Mouse (Mus musculus) cortical plate, adult 2 months (tissue): ENCODE measurements around the gene Stx5a. TPM values are rescaled to one million over a fixed set of nuclear protein-coding genes. Genes with fewer than 3 reads are reported as not detected.
A peak's percentile ranks its signal among the peaks of the same experiment; 100 is the strongest.

Source experiments
- H3K27ac ChIP-seq: fragments of 200-500 bp; 2 replicates; pipeline ENCODE4 v1.5.1; 2012; ENCODE audit warnings: low read length, control low read depth, inconsistent platforms; ENCODE audit not compliant: insufficient read depth
- H3K4me1 ChIP-seq: fragments of 200-500 bp; 2 replicates; pipeline ENCODE4 v1.6.1; 2011; ENCODE audit warnings: low read length; ENCODE audit not compliant: control insufficient read depth, insufficient read depth
- H3K4me3 ChIP-seq: fragments of 200-500 bp; 2 replicates; pipeline ENCODE4 v1.5.1; 2011; ENCODE audit warnings: mild to moderate bottlenecking, low read length, control low read depth; ENCODE audit not compliant: insufficient read depth
- CTCF ChIP-seq: fragments of 200-500 bp; IDR thresholded peaks from 2 replicates; pipeline ENCODE4 v1.5.1; 2011; ENCODE audit warnings: mild to moderate bottlenecking, control low read depth, low read length; ENCODE audit not compliant: insufficient read depth; ENCODE audit errors: extremely low read depth
- POLR2A ChIP-seq: fragments of 200-500 bp; IDR thresholded peaks from 2 replicates; pipeline ENCODE4 v1.6.1; 2011; ENCODE audit warnings: mild to moderate bottlenecking, low read length, control low read depth; ENCODE audit not compliant: insufficient read depth; ENCODE audit errors: extremely low read depth
- polyA plus RNA-seq: library from polyadenylated mRNA; depleted of rRNA; stranded (reverse); fragments of >200 nt; gene quantifications from 2 replicates; pipeline ENCODE4 v1.2.3, GENCODE M21; 2012

Stx5a gene
- polyA plus RNA-seq, 1 experiment, result 106 TPM

DNA sequence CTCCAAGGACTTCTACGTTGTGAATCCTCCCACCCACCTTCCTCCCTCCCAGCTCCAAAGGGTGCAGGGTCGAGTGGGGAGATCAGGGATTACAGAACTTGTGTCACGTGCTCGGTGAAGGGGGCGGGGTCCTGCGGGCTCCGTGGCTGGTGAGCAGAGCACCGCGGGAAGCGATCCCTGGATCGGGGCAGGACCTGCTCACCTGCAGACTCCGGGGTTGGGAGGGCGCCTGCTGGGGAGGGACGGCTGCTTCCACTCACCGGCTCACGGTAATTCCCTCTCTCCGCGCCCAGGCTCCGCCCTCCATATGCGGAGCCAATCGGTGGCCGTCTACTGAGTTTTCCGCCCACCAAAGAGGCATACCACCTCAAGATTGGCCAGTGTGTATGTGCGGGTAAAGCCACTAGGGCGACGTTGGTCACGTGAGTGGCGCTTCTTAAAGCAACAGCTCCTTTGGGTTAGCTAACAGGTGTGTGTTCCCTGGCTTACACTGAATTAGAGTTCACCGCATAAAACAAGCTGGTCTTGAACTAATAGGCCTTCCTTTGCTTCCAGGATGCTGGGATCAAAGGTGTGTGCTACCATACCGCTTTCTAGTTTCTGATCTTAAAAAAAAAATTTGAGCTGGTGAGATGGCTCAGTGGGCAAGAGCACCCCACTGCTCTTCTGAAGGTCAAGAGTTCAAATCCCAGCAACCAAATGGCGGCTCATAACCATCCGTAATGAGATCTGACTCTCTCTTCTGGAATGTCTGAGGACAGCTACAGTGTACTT, 45.0 kb downstream of the Stx5a start, which contains the start of gene Taf6l:
Taf6l (minus strand) TSS at position 410 of the 774 bp plus-strand sequence.
- Histone ChIP-seq H3K27ac (no peak within 1 kb of the TSS), H3K4me3 (peak within 1 kb of the TSS; percentile 49), H3K4me1 (peaks cover 6% of the 10 kb centered on the region; the same call in 1 of the 2 replicates)
- no peak for TF ChIP-seq POLR2A
- TF ChIP-seq CTCF, result 0 out of 2 replicates have a peak, but pooled peaks have one; percentile 9

DNA sequence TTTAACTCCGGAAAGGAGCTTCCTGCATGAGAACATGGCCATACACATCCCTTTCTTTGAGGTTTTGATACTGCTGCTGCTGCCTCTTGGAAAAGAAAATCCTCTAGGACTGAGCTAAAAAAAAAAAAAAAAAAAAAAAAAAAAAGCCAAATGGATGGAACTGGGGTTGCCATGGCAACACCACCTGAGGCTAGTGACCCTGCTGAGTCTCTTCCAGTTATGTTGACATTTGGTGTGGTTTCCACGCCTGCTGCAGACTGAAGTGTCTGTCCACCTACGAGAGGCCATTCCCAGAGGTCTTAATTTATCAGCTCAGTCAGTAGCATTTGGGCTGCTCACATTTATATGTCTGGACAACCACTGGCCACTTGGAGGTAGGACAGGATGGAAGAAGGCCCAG, 47.3 kb downstream of the Stx5a start:
- no peak overlapping the region for H3K4me3 ChIP-seq
- peaks cover 6% of the 10 kb centered on the region; the same call in 1 of the 2 replicates for H3K4me1 ChIP-seq
- no peak for TF ChIP-seq CTCF
- TF ChIP-seq POLR2A, result no peak
- H3K27ac ChIP-seq, result peak overlapping the region; percentile 32

DNA sequence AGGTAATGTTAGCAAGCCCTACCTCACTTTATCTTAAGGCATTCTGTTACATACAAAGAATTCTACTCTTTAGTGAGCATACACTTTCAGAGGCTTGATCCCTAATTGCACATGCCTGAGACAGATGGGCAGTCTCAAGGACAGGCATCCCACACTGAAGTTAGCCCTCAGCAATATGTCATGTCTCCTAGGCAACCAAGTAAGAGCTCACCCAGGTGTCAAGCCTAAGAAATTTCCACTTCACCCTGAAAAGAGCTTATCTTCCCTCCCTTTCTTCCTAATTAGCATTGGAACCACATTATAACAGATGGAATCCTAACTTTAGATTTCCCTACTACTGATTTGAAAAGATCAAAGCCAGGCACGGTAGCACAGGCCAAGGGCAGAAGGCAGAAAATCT, 48.0 kb downstream of the Stx5a start:
- peak overlapping the region; percentile 32 for H3K27ac ChIP-seq
- no peak for TF ChIP-seq POLR2A
- no peak for TF ChIP-seq CTCF
- H3K4me1 ChIP-seq, result peaks cover 6% of the 10 kb centered on the region; the same call in 1 of the 2 replicates
- no peak overlapping the region for H3K4me3 ChIP-seq

DNA sequence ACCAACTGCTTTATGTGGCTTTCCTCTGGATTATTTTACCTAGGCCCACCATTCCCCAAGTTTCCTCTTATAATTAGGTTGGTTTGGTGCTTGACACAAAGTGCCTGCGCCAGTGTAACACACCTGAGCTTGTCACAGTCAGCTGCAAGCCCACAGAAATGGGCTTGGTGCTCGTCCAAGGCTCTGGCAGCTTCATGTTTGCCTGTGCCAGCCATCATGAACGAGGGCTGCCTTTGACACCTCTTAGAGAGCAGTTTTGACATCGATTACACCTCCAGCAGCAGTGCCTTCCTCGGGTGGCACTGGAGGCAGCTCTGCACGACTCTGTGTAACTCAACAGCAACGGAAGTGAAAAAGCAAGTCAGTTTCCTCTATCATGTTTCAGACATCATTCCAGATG, 49.0 kb downstream of the Stx5a start:
- Histone ChIP-seq H3K4me1 (peaks cover 6% of the 10 kb centered on the region; the same call in 1 of the 2 replicates), H3K27ac (0 out of 2 replicates have a peak overlapping the region, but pooled peaks have one; percentile 7), H3K4me3 (no peak overlapping the region)
- no peak for TF ChIP-seq CTCF
- no peak for TF ChIP-seq POLR2A

DNA sequence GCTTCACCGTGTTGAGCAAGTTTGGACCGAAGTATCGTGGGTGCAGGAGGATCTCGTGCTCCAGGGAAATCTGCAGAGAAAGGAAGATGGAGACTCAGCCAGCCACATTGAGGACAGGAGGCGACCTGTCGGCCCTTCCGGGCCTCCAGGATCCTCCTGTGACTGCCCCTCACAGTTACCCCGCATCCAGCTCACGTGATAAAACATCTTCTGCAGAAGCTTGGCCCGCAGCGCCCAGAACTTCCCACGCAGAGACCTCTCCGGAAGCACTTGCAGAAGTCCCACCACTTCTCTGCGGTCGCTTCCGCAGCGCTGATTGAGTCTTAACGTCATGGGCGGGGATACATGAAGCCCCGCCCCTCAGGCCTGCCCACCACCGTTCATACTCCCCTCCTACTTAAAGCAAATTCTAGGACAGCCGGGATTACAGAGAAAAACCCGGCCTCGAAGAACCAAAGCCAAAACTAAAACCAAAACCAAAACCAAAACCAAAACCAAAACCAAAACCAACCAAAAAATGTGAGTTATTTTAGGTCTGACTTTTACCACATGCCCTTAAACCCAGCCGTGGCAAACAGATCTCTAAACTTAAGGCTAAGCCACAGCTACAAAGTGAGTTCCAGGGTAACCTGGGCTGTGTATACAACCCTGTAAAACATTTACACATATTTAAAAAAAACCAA, 57.2 kb downstream of the Stx5a start, which contains the start of gene Polr2g:
Polr2g (minus strand) TSS at position 314 of the 683 bp plus-strand sequence.
- Histone ChIP-seq H3K27ac (no peak within 1 kb of the TSS), H3K4me1 (no peaks in the 10 kb centered on the region; the same call in 1 of the 2 replicates), H3K4me3 (peak within 1 kb of the TSS; percentile 95)
- TF ChIP-seq CTCF, result no peak
- 0 out of 2 replicates have a peak, but pooled peaks have one; percentile 46 for TF ChIP-seq POLR2A

DNA sequence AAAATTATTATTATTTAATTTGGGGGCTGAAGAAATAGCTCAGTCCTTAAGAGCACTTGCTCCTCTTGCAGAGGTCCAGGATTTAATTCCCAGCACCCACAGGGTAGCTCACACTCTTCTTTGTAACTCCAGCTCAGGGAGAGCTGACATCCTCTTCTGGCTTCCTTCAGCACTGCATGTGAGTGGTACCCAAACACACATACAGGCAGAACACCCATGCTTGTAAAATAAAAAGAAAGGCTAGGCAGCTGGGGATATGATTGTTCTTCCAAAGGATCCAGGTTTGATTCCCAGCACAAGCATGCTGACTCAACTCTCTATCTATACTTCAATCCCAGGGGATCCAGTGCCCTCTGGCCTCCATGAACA, 57.7 kb downstream of the Stx5a start:
- H3K4me3 ChIP-seq, result no peak overlapping the region
- H3K4me1 ChIP-seq, result no peaks in the 10 kb centered on the region; the same call in 1 of the 2 replicates
- no peak for TF ChIP-seq POLR2A
- TF ChIP-seq CTCF, result no peak
- H3K27ac ChIP-seq, result no peak overlapping the region

DNA sequence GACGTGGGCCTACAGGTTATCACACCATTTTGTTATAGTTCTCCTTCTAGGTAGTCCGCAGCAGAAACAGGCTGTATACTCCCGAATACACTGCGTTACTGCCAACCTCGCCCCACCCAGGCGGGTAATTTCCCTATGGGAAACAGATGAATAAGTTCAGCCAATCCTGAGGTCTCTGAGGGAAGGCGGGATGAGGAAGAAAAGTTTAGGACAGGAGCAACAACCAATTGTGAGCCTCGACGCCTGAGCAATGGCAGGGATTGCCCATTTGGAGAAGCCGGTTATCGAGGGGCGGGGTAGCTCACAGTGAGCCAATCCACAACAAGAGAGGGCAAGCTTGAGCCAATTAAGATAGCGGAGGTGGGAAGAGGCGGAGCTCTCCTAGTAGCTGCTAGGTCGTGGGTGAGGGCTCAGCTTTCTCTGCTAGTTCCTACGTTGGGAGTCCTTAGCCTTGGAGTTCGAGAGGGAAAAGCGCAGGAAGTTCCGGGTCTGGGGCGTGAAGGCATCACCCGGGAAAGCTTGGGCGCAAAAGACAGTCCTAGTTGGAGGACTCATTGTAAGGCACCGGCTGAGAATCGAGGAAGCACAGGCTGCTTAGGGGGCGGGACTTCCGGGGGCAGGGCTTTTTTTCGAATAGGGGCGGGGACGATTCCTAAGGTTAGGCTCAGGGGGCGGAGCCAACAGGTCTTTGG, 61.1 kb downstream of the Stx5a start, which contains the start of gene Zbtb3:
Zbtb3 (plus strand) TSS at position 426 of the 692 bp plus-strand sequence.
- no peaks in the 10 kb centered on the region; the same call in 1 of the 2 replicates for H3K4me1 ChIP-seq
- H3K27ac ChIP-seq, result no peak within 1 kb of the TSS
- TF ChIP-seq CTCF (no peak), POLR2A (peak; percentile 73)
- peak within 1 kb of the TSS; percentile 47 for H3K4me3 ChIP-seq

DNA sequence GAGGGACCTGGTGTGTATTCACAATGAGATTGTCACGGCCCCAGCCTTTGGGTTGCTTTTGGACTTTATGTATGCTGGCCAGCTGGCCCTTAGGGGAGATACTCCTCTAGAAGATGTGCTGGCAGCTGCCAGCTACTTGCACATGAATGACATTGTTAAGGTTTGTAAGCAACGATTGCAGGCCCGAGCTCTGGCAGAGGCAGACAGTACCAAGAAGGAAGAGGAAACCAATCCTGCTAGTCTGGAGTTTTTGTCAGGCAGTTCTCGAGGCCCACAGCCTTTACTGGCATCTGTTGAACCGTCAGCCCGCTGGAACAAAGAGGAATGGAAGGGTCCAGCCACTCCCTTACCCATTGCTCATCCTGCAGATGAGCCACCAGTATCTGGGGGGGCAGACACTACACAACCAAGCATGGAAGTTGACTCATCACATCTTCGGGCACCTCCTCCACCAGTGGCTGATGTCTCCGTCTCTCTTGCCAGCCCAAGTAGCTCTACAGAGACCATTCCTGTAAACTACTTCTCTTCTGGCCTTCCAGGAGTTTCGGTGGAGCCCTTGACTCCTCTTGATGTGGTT, 62.1 kb downstream of the Stx5a start:
- Histone ChIP-seq H3K4me1 (no peaks in the 10 kb centered on the region), H3K4me3 (no peak overlapping the region; the same call in 1 of the 2 replicates), H3K27ac (no peak overlapping the region)
- TF ChIP-seq CTCF (no peak), POLR2A (no peak)
